Mouse (Mus musculus) liver, embryonic 11.5 days (tissue): ENCODE measurements around the gene Ints13. TPM values are rescaled to one million over a fixed set of nuclear protein-coding genes. Genes with fewer than 3 reads are reported as not detected.

Experiments used
- ATAC-seq: fragments of 200-750 bp; cut with Nextera tagmentation; replicated peaks from 2 replicates; pipeline ENCODE4 v1.8.0; 2017; ENCODE audit warnings: moderate number of reproducible peaks, mild to moderate bottlenecking, moderate TSS enrichment, moderate library complexity; ENCODE audit not compliant: low FRiP score
- DNase-seq: peaks from one replicate; pipeline ENCODE4 v3.0.0-alpha.2; 2017; ENCODE audit warnings: low spot score
- H3K27ac ChIP-seq: fragments of 300-500 bp; sonication (generic); 2 replicates; pipeline ENCODE4 v1.5.1; 2014; ENCODE audit warnings: mild to moderate bottlenecking, low read depth, low read length, control low read depth
- H3K27me3 ChIP-seq: fragments of 300-500 bp; sonication (generic); replicated peaks from 2 replicates; pipeline ENCODE4 v1.6.1; 2014; ENCODE audit warnings: low read length, mixed read lengths; ENCODE audit not compliant: control insufficient read depth, insufficient read depth
- H3K36me3 ChIP-seq: fragments of 300-500 bp; sonication (generic); 2 replicates; pipeline ENCODE4 v1.6.1; 2014; ENCODE audit warnings: mild to moderate bottlenecking, low read length, moderate library complexity, mixed read lengths; ENCODE audit not compliant: control insufficient read depth, insufficient read depth
- H3K4me1 ChIP-seq: fragments of 300-500 bp; sonication (generic); replicated peaks from 2 replicates; pipeline ENCODE4 v1.6.1; 2014; ENCODE audit warnings: low read length, mixed read lengths; ENCODE audit not compliant: control insufficient read depth, insufficient read depth
- H3K4me2 ChIP-seq: fragments of 300-500 bp; sonication (generic); 2 replicates; pipeline ENCODE4 v1.6.1; 2014; ENCODE audit warnings: mild to moderate bottlenecking, control low read depth, moderate library complexity
- H3K4me3 ChIP-seq: fragments of 300-500 bp; sonication (generic); 2 replicates; pipeline ENCODE4 v1.5.1; 2014; ENCODE audit warnings: low read depth, low read length, control low read depth
- H3K9ac ChIP-seq: fragments of 300-500 bp; sonication (generic); 2 replicates; pipeline ENCODE4 v1.6.1; 2014; ENCODE audit warnings: low read depth, low read length, control low read depth
- H3K9me3 ChIP-seq: fragments of 300-500 bp; sonication (generic); 2 replicates; pipeline ENCODE4 v1.6.1; 2016; ENCODE audit warnings: low read length, inconsistent platforms, mixed read lengths; ENCODE audit not compliant: control insufficient read depth
- WGBS: fragments of 180-500 bp; shearing (Covaris S2); extraction: QIAGEN DNeasy Blood & Tissue Kit; methylation state at CpG from one replicate; pipeline ENCODE4 v1.1.7; 2014; 5-methylcytosine and 5-hydroxymethylcytosine counted together
- polyA plus RNA-seq: library from polyadenylated mRNA; unstranded; fragments of >200 nt; fragmentation: Nextera tagmentation; extraction: Ambion mirVana; gene quantifications from 2 replicates; pipeline ENCODE4 v1.2.1, GENCODE M21; 2014

The Ints13 gene
- polyA plus RNA-seq, 1 experiment from 2014 or later: 69.9 TPM

- Histone ChIP-seq H3K4me1 (peaks cover 5% of the 10 kb centered on the region; the same call in 1 of the 2 replicates), H3K4me3 (peak overlapping the region; percentile 72), H3K27ac (peak overlapping the region; percentile 41; the same call in 1 of the 2 replicates), H3K36me3 (no peaks in the 10 kb centered on the region), H3K27me3 (peaks cover 18% of the 10 kb centered on the region), H3K9ac (peak overlapping the region; percentile 64), H3K9me3 (no peaks in the 10 kb centered on the region), H3K4me2 (peak overlapping the region; percentile 99)
- under 1% methylated on average over 30 of the region's 30 CpGs for WGBS
- peak; percentile 48 for ATAC-seq
- no peak for DNase-seq
These were observed 76.2 kb downstream of the Ints13 start for GRCm38 (mm10) chr6:146501316-146501865.

GRCm38 (mm10) chr6:146500771-146501170 lies 76.9 kb downstream of the Ints13 start:
- Histone ChIP-seq H3K9me3 (no peaks in the 10 kb centered on the region), H3K27ac (0 out of 2 replicates have a peak overlapping the region, but pooled peaks have one; percentile 41), H3K36me3 (no peaks in the 10 kb centered on the region), H3K4me3 (peak overlapping the region; percentile 72), H3K27me3 (peaks cover 18% of the 10 kb centered on the region), H3K9ac (no peak overlapping the region), H3K4me2 (peak overlapping the region; percentile 99), H3K4me1 (peaks cover 5% of the 10 kb centered on the region; the same call in 1 of the 2 replicates)
- no peak for ATAC-seq
- WGBS: 59% methylated on average over 5 of the region's 5 CpGs
- DNase-seq: no peak

GRCm38 (mm10) chr6:146500206-146500605 lies 77.4 kb downstream of the Ints13 start:
- Histone ChIP-seq H3K9me3 (no peaks in the 10 kb centered on the region), H3K36me3 (no peaks in the 10 kb centered on the region), H3K4me2 (no peak overlapping the region), H3K27me3 (peaks cover 18% of the 10 kb centered on the region), H3K4me1 (peaks cover 5% of the 10 kb centered on the region; the same call in 1 of the 2 replicates), H3K27ac (no peak overlapping the region), H3K4me3 (no peak overlapping the region), H3K9ac (no peak overlapping the region)
- no peak for ATAC-seq
- 64% methylated on average over 6 of the region's 6 CpGs for WGBS
- DNase-seq: no peak

Other genes starting within 250 kb of the Ints13 start
- gene Itpr2, start 75.6 kb downstream of the Ints13 start, polyA plus RNA-seq: 4.0 and 5.3 TPM in 2 replicates
- 126 TPM in 2 replicates for gene Fgfr1op2, start 632 bp downstream of the Ints13 start, polyA plus RNA-seq
- 97.2 and 112 TPM in 2 replicates for gene Med21, start 64.7 kb upstream of the Ints13 start, polyA plus RNA-seq
- gene Tm7sf3, start 65.0 kb upstream of the Ints13 start, polyA plus RNA-seq: 47.7 and 57.1 TPM in 2 replicates
- gene Stk38l, start 147.2 kb upstream of the Ints13 start, polyA plus RNA-seq: 8.5 and 10.8 TPM in 2 replicates
- gene Arntl2, start 218.2 kb upstream of the Ints13 start, polyA plus RNA-seq: 0.70 and 0.88 TPM in 2 replicates